Mouse (Mus musculus): ENCODE measurements around the gene Rab5if.

DNA sequence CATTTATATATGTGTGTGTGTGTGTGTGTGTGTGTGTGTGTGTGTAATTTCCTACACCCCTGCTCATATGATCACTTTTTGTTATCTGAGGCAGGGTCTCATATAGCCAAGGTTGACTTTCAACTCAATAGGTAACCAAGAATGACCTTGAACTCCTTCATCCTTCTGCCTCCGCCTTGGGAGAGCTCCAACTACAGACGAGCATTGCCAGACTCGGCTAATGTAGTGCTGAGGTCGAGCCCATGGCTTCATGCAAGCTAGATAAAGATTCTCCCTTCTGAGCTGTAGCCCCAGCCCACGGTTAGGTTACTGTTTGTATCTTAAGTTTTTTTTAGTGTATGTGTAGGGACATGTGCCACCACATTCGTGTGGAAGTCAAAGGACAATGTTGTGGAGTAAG lies 39.0 kb downstream of the Rab5if start:
- TF ChIP-seq CTCF (IDR thresholded peaks at IDR 0.05; ENCODE audit: borderline replicate concordance, control insufficient read depth, extremely low read depth, insufficient read depth, low read length, poor library complexity) (no peak), POLR2A (IDR thresholded peaks at IDR 0.05; ENCODE audit: control insufficient read depth, extremely low read depth, insufficient read depth, low read length, poor library complexity) (no peak)
